Mouse (Mus musculus) neutrophil, adult 83 days (primary cell): ENCODE results near the gene 1700025G04Rik. TPM values are rescaled to one million over a fixed set of nuclear protein-coding genes. Genes with fewer than 3 reads are reported as not detected.

Source experiments
- total RNA-seq, 2 experiments: library from RNA; stranded (reverse); gene quantifications; one replicate each; pipeline ENCODE4 v1.2.4; 2023

Gene 1700025G04Rik
- total RNA-seq, result 10 to 100 TPM; 10.0 to 12.3 TPM

DNA sequence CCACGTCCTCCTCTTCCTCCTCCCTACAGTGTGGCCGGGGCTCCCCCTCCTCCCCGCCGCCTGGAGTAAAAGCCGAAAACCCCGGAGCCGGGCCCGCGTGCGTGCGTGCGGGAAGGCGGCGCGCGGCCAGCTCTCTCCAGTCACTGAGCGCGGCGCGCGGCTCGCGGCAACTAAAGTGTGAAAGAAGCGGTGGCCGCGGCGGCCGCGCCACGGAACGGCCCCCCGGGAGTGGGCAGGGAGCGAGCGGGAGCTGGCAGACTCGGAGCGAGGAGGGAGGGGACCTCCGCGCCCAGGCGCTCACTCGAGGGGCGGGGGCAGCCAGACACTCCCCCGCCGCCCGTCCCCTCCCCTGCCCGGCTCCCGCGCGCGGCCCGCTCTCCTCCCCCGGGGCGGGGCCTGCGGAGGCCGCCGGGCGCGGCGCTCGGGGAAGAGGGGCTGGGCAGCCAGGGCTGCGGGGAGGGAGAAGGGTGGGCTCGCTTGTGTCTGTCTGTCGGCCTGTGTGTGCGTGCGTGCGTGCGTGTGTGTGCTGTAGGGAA, at the start of gene 1700025G04Rik:
1700025G04Rik (minus strand) TSS at position 108 of the 536 bp plus-strand sequence.

